Mouse (Mus musculus) layer of hippocampus, postnatal 10 days (tissue): ENCODE results near the gene Siglech. TPM values are rescaled to one million over a fixed set of nuclear protein-coding genes. Genes with fewer than 3 reads are reported as not detected.
"Not testable (repeated sequence)": the region's sequence is repeated elsewhere in the genome, so short reads cannot be mapped to it uniquely, and the experiment has no call there.

Experiments
- DNase-seq, 2 experiments: peaks; one replicate each; pipeline ENCODE4 v3.0.0; 2021; ENCODE audit warnings: low spot score in 2 of 2
- long read RNA-seq: library from polyadenylated mRNA; stranded (forward); transcript quantifications from one replicate; pipeline ENCODE4 v2.0.0, GENCODE M21; 2023
- total RNA-seq, 2 experiments: library from RNA; stranded (reverse); gene quantifications; 2 replicates each; pipeline ENCODE4 v1.2.3; 2021

Gene Siglech
- total RNA-seq: 1 to 10 TPM; 9.1 to 9.7 TPM
- long read RNA-seq, partial matches to known transcripts: 0 of 7 reads
- long read RNA-seq, other reads (novel, unspliced or antisense): 1 of 7 reads

DNA sequence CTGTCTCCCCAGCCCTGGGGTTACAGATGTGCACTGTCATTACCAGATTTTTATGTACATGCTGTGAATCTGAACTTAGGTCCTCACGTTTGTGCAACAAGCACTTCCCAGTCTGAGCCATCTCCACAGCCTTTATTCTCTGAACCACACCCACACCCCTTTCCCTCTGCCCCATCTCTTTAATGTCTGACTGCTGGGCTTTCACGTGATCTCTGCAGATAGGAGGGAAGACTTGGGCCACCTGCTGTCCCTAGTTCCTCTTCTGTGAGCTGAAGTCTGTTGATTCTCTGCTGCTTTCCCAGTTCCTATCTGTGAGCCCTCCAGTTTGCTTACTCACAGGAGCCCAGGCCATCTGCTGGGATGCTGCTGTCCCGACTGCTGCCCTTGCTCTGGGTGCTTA is at the start of gene Siglech:
Gene Siglech (plus strand): TSS at position 253 of the 400 bp plus-strand sequence.
- DNase-seq: no peak

DNA sequence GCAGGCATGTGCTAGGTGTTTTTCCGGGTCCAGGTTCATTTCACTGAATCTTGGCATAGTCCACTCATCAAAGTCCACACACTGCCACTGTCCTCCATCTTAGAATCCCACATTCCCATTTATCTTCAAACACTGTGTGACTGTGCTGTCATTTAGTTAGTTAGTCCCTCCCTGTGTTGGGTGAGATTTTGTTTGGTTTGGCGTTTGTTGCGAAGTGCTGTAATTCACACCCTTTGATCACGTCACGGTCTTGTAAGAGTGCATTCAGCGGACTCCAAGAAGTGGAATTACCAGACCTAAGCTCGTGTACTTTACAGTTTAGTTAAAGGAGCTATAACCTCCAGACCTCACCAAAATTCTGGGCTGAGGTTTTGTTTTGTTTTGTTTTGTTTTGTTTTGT is 45.3 kb upstream of the Siglech start:
- no peak for DNase-seq

DNA sequence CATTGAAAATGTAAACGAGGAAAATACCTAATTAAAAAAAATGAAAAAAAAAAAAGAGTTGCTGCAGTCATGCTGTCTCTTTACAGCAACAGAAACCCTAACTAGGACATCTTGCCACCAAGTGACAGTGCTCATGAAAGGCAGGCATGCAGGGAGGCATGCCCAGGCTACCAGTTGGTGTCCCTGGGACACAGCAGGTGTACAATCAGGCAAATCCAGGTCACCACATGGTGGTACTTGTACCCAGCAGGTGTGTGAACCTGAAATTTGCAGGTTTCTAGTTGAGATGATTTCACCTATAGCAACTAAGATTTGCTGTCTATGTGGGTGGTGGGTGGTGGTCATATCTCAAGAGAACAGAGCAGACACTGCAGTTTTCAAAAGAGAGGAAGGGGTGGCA is 39.1 kb upstream of the Siglech start:
- no peak for DNase-seq

DNA sequence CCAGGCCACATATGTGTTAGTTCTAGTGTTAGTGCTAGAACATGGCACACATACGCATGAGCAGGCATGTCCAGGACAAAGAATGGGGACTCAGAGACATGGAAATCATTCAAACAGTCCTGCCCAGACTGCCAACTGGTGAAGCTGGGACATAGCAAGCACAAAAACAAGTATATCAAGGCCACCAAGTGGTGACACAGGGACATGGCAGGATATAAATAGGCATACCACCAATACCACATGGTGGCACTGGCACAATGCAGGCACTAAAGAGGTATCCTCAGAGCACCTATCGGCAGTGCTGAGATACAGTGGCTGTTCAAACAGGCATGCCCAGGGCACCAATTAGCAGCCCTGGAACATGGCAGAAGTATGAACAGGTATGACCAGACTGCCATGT is 33.5 kb upstream of the Siglech start:
- no peak for DNase-seq

DNA sequence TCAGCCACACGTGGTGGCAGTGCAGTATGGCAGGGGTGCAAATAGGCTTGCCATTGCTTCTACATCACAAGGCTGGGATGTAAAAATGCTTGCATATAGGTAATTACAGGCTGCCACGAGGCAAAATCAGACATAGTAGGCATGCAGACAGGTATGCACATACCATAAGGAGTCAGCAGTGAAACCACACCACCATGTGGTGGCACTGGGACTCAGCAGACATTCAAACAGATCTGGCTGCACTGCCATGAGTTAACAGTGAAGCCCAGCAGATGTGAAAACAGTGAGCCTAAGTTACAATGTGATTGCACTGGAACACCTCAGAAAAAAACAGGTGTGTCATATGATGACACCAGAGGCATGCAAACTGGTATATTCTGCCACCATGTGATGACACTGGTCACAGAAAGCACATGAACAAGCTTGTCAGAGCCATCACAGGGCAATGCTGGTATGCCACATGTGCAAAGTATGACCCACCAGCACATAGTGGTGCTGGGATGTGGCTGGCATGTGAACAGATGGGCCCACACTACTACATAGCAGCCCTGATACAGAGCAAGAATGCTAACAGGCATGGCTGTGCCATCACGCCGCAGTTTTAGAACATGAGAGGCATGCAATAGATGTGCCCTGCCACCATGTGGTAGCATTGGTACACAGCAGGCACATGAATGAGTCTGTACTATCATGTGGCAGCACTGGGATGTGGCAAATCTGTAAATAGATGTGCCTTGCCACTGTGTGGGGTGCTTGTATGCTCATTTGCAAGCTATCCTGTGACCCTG is 30.7 kb upstream of the Siglech start:
- peak; percentile 75 to 81 for DNase-seq

DNA sequence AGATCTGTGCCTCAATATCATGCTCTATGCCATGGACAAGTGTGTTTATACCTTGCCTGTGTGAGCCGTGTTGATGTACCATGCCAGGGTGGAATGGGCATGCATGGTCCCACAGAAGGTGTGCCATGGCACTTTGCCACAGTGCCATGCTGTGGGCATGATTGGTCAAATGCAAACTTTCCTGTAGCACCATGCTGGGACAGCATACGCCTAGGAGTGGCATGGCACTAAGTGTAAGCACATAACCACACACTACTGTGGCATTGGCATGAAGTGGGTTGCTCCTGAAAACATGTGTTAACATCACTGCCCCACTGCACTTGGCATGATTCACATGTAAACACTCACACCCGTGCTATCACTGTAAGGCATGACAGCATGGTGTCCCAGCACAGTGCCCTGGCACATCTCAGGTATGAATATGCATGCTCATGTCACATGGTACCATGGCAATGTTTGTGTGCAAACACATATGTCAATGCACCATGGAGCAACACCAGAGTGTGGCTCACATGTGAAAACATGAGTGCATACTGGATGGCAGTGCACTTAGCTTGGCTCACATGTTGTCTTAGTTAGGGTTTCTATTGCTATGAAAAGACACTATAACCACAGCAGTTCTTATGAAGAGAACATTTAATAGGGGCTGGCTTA is 24.2 kb upstream of the Siglech start:
- DNase-seq: no peak

DNA sequence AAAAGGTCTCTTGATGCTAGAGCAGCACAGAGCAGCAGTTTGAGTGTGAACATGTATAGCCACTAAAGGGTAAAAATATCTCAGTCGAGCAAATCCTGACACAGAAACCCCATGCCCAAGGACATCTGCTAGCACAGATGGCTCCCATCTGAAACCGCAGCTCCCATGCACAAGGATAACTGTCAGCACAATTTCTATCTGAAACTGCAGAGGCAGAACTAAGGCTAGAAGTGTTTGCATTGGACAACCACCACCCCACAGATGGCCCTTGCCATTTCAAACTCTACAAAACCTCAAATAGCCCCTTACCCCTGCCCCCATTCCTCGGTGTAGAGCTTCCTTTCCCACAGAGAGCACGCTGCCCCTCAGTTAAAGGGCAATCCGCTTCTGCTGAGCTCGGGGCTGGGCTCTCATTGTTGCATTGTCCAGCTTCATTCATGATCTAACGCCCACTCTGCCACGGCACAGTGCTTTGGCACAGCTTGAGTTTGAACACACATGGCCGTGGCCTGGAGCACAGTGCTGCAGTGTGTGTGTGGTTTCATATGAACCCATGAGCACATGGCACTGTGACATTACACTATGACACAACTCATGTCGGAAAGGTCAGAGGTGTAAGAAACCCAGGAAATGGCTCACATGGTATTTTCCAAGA is 23.3 kb upstream of the Siglech start:
- peak; percentile 50 to 61 for DNase-seq

DNA sequence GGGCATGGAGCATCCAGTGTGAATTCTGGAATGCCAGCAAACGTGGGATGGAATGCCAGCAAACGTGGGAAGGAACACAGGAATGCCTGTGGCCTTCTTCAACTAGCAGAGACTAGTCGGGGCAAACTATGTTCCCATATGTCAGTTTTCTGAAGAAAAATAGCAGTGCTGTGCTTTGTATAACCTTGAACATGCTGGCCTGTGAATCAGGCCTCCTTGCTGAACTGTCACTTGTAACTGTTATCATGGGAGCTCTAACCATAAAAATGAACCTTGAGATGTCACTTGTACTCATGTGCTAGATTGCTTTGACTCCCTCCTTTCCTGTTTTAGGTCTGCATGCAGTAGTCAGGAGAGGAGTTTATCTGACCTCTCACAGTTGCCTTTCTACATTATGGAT is 17.1 kb upstream of the Siglech start:
- DNase-seq: no peak

DNA sequence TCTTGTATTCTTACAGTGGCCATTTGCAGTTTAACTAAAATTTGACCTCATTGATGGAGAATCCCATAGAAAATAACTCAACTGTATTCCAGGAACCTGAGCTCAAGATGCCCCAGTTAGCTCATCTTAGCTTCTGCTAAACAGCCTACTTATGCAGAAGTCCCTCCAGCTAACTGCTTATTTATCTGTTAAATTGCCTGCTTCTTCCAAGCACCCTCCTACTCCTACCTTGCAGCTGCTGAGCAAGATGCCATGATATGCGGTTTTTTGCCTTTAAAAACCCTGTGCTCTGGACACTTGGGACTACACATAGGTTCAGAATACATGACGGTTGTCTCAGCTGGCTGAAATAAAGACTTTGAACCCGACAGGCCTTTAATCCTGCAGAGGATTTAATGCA is 8.6 kb upstream of the Siglech start:
- no peak for DNase-seq

DNA sequence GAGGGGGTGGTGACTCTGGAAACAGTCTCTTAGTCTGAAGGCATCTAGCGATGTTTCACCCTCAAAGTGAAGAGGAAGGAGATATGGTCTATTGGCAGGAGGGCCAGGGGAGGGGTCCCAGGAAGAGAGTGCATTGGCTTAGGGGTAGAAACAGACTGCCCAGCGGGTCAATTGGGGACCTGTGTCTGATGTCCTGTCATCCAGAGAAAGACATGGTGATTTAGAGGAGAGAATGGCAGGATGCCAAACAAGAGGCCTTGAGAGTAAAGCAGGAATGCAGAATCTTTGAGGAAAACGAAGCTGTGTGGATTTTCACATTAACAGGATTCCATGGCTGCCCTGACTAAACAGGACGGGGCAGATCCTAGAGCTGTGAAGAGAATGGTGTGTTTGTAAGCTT is 12.0 kb downstream of the Siglech start:
- DNase-seq: no peak

DNA sequence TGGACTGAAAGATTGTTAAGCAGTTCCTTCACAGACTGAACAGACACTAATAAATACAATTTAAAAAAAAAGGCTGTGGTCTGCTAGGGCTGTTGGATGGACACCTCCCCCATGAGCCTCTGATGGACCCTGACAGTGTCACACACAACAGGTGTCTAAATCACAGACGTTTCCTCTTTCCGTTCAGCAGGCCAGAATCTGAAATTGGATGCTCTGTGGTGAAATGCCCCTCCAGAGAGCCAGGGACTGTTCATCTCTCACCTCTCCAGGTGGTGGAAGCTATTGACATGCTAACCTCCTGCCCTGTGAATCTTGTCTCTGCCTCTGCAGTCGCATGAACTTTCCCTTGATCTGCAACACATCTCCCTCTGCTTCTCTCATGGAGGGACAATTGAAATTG is 14.5 kb downstream of the Siglech start:
- no peak for DNase-seq

DNA sequence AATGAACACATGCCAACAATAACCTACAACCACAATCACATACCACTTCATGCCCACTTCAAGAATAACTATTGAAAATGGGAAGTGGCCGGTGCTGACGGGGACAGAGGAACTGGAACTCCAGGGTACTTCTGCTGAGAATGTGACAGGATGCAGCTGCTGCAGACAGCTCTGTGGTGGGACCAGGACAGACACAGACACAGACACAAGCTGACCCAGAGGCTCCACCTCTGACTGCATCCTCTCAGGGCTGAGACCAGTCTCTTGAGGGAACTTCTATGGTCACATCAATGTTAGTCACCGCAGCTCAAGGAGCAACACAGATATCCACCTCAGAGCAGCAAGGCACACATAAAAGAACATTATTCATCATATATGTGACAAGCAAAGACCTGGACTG is 16.6 kb downstream of the Siglech start:
- DNase-seq: no peak

DNA sequence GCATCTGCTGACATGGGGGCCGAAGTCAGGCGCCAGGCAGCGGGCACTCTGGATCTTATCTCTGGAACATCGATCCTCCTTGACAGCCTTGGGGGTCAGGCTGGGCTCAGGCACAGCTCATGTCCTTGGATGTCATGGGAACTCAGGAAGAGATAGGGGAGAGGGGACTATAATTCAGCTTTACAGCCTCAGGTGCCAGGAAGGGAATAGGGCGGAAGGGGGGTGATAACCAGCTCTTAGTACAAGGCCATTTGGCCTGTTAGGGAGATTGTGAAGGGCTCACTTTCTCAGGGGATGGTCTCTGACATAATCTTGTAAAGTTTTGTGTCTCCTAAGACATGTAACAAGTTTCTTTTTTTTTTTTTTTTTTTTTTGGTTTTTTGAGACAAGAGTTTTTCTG is 22.6 kb downstream of the Siglech start:
- not testable (repeated sequence) for DNase-seq

DNA sequence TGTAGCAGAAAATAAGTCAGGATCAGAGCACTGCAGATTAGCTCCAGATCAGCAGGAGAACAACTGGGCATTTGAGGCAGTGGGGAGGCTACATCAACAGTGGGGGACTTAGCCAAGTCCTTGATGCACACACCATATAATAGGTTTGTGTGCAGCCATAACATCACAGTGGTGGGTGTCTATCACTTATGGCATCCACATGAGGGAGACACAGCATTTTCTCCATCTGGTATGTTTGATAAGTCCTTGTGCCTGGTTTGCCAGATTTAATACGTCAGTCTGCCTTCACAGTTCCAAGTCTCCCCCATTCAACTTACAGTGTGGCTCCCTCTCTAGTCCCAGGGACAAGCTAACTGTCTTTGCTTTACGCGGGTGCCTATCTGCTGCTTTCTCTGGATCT is 24.3 kb downstream of the Siglech start:
- DNase-seq: no peak

DNA sequence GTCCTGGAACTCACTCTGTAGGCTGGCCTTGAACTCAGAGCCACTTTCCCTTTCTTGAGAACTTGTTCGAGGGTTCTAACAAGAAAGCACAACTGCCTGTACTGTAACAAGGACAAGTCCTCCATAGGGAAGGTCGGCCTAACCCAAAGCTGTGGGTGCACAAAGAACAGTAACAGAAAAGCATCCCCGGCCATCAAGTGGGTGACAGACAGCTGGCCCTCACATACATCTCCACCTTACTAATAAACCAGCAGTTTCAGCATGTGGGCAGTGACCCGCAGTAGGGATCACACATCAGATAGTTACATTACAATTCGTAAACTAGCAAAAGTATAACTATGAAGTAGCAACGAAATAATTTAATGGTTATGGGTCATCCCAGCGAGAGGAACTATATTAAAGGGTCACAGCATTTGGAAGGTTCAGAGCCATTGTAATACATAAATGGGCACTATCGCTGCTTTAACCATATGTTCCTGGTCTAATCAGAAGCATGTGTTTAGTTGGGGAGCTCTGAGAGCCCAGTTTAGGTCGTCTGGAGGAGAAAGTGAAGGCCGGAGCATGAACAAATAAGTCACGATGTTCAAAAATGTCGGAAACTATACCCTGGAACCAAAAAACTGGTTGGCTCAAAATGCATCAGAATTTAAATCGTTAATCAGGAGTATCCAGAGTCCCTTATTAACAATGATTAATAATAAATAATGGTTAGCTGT is 25.4 kb downstream of the Siglech start:
- no peak for DNase-seq

DNA sequence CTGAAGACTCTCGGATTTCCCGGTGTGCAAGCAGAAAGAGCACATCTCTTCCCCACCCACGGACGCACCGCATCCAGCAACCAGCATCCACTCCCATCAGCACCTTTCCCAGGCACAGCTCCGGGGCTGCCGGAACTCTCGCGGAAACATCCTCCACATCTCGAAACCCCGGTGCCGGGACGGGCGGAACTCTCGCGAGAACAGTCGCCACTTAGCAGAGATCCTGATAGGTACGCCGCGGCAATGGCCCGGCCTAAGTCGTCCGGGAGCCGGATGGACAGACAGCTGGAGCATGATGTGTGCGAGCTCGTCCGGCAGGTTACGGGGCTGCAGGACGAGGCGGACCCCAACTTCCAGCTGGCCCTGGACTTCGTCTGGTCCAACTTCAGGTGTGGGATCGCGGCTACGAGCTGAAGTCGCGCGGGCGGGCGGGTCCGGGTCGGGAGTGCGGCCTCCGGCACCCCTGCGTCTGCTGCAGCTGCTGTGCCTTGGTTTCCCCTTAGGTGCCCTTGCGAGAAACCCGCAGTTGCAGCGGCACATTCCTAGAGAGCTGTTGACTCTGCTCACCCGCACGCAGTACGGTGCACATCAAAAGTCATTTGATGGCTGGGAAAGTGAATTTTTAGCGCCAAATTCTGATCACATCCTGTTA is 26.1 kb downstream of the Siglech start, which contains the start of gene Tubgcp5:
Gene Tubgcp5 (plus strand): TSS at position 203 of the 652 bp plus-strand sequence.
- peak; percentile 97 to 98 for DNase-seq

DNA sequence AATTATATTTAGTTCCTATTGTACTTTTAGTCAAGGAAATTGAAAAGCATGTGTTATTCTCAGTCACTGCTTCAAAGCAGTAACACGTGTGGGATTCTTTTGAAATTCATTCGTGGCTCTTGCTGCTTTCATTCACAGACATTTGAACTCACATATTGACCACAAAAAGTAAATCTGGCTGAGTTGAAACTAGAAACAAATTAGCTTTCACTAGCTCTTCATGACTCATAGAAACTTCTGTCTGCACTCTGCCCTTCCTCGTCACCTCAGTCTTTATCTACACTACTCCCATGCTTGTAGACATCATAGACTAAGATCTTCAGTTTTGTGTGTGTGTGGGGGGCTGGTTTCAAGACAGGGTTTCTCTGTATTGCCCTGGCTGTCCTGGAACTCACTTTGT is 32.0 kb downstream of the Siglech start:
- no peak for DNase-seq

DNA sequence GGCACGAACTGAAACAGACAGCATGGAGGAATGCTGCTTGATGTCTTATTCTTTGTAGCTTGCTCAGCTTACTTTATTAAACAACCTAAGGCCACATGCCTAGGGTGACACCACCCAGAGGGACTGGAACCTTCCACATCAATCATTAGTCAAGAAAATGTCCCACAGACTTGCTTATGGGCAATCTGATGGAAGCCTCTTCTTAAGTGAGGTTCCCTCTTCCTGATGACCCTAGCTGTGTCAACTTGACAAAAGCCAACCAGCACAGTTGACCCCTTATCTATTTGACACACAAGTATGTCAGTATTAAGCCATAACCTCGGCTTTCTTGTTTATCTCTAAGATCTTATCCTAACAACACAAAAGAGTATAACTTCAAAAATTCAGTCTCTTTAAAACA is 42.0 kb downstream of the Siglech start:
- DNase-seq: no peak

DNA sequence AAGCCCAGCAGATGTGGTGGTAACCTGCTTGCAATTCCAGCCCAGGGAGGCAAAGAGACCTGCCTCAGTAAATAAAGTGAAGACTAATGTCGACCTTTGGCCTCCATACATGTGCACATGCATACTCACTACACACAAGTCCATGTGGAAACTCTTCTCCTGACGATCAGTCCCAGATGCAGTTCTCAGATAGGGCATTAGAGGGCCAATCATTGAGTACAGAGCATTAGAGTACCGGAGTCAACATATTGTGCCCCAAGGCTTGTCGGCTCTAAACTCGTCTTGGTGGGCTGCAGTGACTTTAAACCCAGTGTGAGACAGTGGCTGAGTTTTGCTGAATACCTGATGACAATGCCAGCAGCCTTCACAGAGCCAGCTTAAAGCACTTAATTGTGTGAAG is 56.5 kb downstream of the Siglech start:
- no peak for DNase-seq

DNA sequence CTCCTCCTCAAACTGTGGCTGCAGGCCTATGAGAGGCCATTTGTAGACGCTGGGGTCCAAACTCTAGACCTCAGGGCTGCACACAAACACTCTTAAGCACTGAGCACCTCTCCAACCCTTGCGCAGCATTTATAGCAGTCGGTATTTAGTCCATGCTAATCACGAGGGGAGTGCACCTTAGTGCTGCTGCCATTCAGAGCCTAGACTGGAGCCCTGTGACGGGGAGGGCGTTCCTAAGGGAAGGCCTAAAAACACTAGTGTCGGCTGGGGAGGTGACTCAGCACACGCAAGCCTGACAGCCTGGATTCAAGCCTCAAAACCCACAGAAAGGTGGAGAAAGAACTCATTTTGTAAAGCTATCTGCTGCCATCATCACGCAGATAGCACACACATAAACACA is 59.6 kb downstream of the Siglech start:
- no peak for DNase-seq
